Mouse (Mus musculus): ENCODE data around the gene Gm29866. TPM values are rescaled to one million over a fixed set of nuclear protein-coding genes. Genes with fewer than 3 reads are reported as not detected.
"Not testable (repeated sequence)": the region's sequence is repeated elsewhere in the genome, so short reads cannot be mapped to it uniquely, and the experiment has no call there.

Gm29866 gene
- not detected for total RNA-seq (2021)

GRCm38 (mm10) chrY:20993557-20993956, at the start of gene Gm29866:
Gene Gm29866, minus strand, starts transcription at chrY:20993657.
- DNase-seq (ENCODE audit: low spot score); intact Hi-C loops (cut with DNase I): not testable (repeated sequence)

Other genes with a start within 250 kb of the Gm29866 start
- gene Gm20909, start 170.9 kb upstream of the Gm29866 start, total RNA-seq (2021) = not detected
- gene Gm20865, start 247.9 kb upstream of the Gm29866 start, total RNA-seq (2021) = not detected

Measured in heart, postnatal 25 days (tissue).